Mouse (Mus musculus) cortical plate, adult 2 months (tissue): ENCODE measurements around the gene Fbxl5.

Experiments
- CTCF ChIP-seq: fragments of 200-500 bp; IDR thresholded peaks from 2 replicates; pipeline ENCODE4 v1.5.1; 2011; ENCODE audit warnings: mild to moderate bottlenecking, control low read depth, low read length; ENCODE audit not compliant: insufficient read depth; ENCODE audit errors: extremely low read depth
- POLR2A ChIP-seq: fragments of 200-500 bp; IDR thresholded peaks from 2 replicates; pipeline ENCODE4 v1.6.1; 2011; ENCODE audit warnings: mild to moderate bottlenecking, low read length, control low read depth; ENCODE audit not compliant: insufficient read depth; ENCODE audit errors: extremely low read depth

GRCm38 (mm10) chr5:43801253-43801652 is 20.2 kb downstream of the Fbxl5 start:
- TF ChIP-seq CTCF (no peak), POLR2A (no peak)
